Mouse (Mus musculus): Measurements from ENCODE around the gene Gm17334.
A peak's percentile ranks its signal among the peaks of the same experiment; 100 is the strongest.

Gene Gm17334

GRCm38 (mm10) chr11:53748614-53749013 lies 24.4 kb downstream of the Gm17334 start:
- DNase-seq (ENCODE audit: low read depth, low spot score): no peak

DNA sequence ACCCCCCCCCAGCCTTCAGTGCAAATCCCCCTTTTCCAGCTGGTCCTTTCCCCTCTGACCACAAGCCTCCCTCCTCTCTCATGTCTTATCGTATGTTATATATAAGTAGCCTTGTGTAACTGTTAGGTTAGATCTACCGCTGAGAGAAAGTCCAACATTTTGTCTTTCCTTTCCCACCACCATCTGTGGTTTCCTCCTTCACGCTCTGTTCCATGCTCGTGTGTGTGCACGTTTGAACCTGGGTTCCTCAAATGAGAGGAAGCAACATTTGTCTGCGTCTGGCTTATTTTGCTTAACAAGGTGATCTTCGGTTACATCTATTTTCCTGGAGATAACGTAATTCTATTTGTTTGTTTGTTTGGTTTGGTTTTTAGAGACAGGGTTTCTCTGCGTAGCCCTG lies 25.0 kb downstream of the Gm17334 start:
- no peak for DNase-seq (ENCODE audit: low read depth, low spot score)

GRCm38 (mm10) chr11:53745260-53745659 lies 27.7 kb downstream of the Gm17334 start:
- DNase-seq (ENCODE audit: low read depth, low spot score): no peak

- no peak for DNase-seq (ENCODE audit: low read depth, low spot score)
Measured at GRCm38 (mm10) chr11:53742353-53742752, 30.6 kb downstream of the Gm17334 start.

DNA sequence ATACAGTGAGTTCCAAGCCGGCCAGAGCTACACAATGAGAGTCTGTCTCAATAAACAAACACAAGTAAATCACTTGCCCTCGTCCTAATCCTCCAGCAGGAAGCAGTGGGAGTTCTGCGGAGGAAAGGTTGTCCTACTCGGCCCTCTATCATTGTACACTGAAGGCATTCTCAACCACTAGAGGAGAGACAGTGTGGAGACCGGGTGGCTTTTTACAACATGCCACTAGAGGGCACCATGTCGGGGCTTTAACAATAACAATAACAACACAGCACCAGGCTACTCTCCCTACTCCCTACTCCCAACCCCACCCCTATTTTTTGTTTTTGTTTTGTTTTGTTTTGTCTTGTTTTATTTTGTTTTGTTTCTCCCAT lies 35.4 kb downstream of the Gm17334 start:
- peak; percentile 86 for DNase-seq (ENCODE audit: low read depth, low spot score)

- peak; percentile 95 for DNase-seq (ENCODE audit: low read depth, low spot score)
Measured at GRCm38 (mm10) chr11:53736771-53737572, 36.0 kb downstream of the Gm17334 start.

DNA sequence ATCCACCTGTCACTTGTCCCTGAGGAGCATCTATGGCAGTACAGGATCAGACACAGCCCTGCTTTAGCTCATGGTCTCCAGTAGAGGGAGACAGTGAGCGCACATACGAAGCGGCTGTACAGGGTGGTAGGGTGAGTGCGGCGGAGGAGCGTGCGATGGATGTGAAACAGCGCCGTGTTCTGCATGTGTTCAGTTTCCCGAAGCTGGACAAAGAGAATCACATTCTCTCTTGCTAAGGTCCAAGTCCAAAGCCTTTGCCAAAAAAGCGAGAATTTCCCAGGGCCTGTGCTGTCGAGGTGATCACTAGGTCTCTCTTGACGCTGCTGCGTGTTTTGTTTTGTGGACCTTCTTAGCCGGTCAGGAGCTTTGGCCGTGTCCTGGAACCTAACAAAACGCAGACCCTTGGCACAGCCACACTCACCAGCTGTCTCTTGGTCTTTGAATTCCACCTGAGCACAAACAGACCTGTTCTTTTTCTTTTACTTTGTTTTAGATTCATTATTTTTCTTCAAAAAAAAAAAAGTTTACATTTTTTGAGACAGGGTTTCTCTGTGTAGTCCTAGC lies 37.2 kb downstream of the Gm17334 start:
- peak; percentile 88 for DNase-seq (ENCODE audit: low read depth, low spot score)

GRCm38 (mm10) chr11:53734970-53735681 lies 37.9 kb downstream of the Gm17334 start:
- DNase-seq (ENCODE audit: low read depth, low spot score): peak; percentile 14

GRCm38 (mm10) chr11:53734431-53734830 lies 38.6 kb downstream of the Gm17334 start:
- DNase-seq (ENCODE audit: low read depth, low spot score): no peak

DNA sequence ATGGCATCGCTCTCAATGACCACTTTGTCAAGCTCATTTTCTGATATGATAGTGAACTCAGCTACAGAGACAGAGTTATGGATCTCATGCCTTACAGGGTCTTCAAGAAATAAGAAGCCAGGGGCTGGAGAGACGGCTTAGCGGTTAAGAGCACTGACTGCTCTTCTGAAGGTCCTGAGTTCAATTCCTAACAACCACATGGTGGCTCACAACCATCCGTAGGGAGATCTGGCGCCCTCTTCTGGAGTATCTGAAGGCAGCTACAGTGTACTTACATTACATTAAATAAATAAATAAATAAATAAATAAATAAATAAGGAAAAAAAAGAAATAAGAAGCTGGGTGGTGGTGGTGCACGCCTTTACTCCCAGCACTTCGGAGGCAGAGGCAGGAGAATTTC lies 39.2 kb downstream of the Gm17334 start:
- peak; percentile 60 for DNase-seq (ENCODE audit: low read depth, low spot score)

DNA sequence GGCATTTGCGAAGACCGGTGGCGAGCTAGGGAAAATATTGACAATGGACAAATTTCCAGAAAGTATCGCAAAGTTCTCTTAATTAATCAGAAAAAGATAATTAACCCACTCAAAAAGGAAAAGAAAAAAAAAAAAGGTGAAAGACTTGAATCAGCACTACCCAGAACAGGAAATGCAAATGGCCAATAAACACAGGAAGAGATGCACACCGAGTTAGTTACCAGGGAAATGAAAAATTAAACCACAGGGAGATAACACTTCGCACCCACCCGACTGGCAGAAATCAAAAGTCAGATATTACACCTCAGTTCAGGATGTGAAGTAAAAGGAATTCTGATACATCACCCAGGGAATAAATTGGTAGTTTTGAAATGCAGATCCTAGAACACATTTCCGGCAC lies 40.7 kb downstream of the Gm17334 start:
- DNase-seq (ENCODE audit: low read depth, low spot score): no peak

GRCm38 (mm10) chr11:53731457-53731856 lies 41.5 kb downstream of the Gm17334 start:
- no peak for DNase-seq (ENCODE audit: low read depth, low spot score)
